Mouse (Mus musculus) R1 (cell line): ENCODE results near the gene Sorbs1.
A peak's percentile ranks its signal among the peaks of the same experiment; 100 is the strongest.

Experiments used
- DNase-seq: peaks from one replicate; pipeline ENCODE4 v3.0.0-alpha.2; 2018; ENCODE audit warnings: low read depth, low spot score

Gene Sorbs1

DNA sequence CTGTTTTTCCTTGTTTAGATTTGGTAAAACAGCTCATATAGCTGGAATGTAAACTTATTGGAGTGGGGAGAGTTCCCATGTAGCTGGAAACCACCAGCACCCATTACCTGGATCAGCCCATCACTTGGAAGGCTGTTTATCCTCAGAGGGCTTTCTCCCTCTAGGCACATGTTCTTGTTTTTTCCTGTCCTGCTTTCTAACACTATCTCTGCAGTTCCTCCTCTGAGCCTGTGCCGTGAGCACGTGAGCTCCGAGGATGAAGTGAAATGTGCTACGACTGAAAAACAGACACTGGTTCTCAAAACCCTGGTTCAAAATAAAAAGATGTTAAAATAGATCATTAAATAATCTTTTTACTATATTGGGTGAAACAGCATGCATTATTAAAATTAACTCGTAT, 211.1 kb downstream of the Sorbs1 start:
- DNase-seq: no peak

- DNase-seq: no peak
Observed at GRCm38 (mm10) chr19:40299983-40300759, 213.4 kb downstream of the Sorbs1 start.

DNA sequence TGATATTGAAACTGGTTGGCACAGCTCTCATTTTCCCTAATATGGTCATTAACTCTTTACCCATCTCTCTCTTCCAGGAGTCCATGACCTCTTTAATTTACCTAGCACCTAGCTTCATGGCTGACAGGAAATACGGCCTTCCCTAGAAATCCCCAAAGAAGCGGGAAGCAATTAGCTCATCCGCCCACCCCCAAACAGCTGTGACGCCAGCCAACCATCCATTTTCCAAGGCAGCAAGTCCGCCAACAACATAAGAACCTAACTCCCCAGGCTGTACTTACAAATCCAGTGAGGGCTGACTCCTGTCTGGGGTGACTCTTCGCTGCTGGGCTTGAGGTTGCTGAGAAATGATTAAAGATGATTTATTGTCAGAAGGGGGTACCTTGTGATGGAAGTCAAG, 214.4 kb downstream of the Sorbs1 start:
- DNase-seq: no peak

GRCm38 (mm10) chr19:40298574-40298973, 215.0 kb downstream of the Sorbs1 start:
- no peak for DNase-seq

DNA sequence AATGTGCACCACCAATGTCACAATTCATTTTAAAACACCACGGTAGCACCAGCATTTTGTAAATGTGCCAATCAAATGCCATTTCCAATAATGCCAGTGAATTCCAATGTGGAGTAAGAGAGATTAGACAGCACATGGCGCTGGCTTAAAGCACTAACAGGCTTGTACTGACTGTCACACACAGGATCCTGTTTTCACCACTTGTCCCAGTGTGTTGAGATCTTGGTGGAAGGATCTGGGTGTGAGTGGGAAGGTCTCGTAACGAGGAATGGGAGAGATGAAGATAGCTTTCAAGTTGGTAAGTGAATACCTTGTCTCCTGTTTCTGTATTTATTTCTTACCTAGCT, 215.8 kb downstream of the Sorbs1 start:
- no peak for DNase-seq

DNA sequence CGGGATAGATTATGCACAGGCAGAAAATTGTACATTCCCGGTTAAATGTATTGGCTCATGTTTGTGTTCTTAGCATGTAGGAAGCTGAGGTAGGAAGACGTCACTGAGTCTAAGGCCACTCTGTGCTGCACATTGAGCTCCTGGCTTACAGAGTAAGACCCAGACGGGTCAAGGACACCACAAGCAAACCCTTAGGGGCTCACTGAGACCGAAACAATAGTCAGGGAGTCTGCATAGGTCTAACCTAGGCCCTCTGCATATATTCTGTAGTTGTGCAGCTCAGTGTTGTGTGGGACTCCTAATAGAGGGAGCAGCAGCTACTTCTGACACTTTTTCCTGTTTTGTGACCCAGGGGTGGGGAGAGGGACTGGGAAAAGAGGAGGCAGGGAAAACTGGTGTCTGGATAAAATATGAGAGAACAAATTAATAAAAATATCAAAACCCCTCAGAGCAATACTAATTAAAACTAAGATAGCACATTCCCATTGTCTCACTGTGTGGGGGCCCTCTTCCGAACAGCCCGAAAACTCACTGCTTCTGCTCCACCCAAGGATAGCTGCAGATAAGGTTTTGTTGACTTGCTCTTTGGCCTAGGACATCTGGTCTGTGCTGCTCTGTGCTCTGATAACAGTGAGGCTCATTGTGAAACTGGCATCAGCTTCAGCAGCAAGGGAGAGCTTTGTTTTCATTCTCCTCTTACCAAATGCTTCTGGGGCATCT, 216.3 kb downstream of the Sorbs1 start:
- DNase-seq: no peak

- no peak for DNase-seq
Observed at GRCm38 (mm10) chr19:40294231-40294630, 219.3 kb downstream of the Sorbs1 start.

- DNase-seq: no peak
Observed at GRCm38 (mm10) chr19:40293791-40294190, 219.8 kb downstream of the Sorbs1 start.

DNA sequence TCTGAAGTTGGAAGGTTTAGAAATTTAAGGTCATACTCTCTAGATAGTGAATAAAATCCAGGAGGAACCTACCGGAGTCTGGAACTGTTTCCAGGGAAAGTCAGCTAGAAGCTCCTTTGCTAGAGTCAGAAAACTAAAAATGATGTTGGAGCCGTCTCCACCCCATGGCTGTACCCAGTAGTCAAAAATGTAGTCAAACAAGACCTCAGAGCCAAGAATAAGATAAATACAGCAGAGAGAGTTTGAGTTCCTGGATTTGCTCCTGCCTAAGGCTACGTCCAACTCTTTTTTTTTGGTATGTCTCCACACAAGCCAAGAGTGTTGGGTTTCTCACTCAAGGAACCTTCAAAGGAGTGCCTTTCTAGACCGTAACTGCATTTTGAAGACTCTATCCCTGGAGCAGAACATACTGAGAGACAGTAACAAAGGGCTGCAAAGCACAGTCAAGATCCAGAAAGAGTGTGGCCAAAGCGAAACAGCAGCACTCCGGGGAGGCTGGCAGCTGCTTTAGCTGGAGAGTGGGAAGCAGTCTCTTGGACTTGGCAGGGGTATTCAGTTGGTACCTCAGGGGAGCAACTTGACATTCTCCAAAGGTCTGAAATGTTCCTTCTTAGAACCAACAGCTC, 223.4 kb downstream of the Sorbs1 start:
- DNase-seq: no peak

DNA sequence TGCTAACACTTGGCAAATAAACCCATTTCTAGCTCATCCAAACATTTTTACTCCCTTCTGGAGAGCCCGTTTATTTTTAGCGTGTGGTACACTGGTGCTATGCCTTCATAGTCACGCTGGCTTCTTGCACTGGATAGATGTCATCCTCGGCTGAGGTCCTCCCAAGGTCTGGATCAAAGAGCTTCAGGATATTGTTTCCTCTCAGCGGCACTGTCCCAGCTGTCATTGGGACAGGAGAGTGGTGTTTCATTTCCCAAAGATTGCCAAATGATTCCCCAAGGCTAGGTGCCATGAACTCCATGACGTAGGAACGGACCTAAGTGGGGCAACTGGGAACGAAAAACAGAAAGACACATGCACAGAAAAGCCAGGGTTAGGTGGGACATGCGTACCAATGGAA, 225.2 kb downstream of the Sorbs1 start:
- DNase-seq: no peak

DNA sequence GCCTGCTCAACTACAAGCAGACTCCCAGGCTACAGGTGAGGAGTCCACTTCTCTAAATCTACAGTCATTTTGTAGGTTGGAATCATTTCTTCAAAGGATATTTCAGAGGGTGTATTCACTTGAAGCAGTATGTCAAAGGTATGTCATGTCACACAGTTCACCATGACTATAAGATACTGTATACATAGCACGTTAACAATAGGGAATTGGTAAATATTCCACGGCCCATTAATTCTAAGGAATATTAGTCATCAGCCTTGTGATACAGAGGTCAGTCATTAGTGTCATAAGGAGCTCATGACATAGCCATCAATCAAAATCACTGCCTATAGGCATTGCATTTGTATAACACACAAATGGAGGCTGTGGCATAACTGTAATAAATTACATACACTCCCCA, 228.9 kb downstream of the Sorbs1 start:
- DNase-seq: no peak

DNA sequence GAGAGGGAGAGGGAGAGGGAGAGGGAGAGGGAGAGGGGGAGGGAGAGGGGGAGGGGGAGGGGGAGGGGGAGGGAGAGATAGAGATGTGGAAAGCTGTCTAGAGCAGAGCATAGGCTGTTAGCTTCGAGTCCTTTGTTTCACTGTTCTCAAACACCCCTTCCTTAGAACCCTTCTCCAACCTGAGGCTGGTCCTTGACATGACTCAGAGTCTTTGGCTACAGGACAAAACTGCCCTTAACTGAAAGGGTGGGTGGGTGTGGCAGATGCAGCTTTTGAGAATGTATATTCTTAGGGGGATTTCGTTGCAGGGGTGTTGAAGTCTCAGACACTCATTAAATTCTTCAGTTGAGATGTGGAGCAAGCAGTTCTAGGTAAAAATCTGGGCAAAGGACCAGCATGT, 230.2 kb downstream of the Sorbs1 start:
- no peak for DNase-seq

- DNase-seq: no peak
Observed at GRCm38 (mm10) chr19:40278372-40279023, 235.1 kb downstream of the Sorbs1 start.

GRCm38 (mm10) chr19:40277494-40277893, 236.1 kb downstream of the Sorbs1 start:
- DNase-seq: no peak

DNA sequence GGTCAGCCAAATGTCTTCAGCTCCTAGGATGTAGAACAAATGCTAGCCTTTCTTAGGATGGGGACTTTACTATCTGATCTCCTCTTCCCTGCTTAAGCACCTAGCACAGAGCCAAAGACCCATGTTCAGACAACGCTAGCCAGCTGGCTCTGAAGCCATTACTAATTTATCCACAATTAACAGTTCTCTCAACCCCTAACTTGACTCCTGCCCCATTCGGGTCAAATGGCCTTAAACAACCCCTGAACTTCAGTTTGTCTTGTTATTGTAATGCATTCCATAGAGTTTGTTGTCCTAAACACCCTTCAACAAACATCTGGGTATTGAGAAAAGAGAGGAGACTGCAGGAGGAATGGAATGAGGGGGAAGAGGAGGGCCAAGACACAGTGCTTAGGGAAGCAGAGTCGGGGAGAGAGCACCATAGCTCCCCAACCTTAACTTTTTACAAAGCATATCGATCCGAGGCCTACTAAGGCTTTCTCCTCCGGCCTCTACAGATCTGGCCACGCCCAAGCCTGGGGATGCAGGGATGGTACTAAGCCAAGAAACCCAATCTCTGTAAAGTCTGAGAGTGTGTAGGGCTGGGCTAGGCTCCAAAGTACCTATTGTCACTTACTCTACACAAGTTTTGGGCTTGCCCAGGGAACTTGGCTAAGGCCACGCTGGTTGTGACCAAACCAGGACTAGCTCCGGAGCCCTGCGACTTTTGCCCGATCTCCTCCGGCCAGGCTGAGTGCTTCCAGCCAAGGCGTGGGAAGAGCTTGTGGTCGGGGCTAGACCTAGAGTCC, 238.0 kb downstream of the Sorbs1 start:
- DNase-seq: peak; percentile 65

GRCm38 (mm10) chr19:40272674-40273073, 240.9 kb downstream of the Sorbs1 start:
- DNase-seq: peak; percentile 96

DNA sequence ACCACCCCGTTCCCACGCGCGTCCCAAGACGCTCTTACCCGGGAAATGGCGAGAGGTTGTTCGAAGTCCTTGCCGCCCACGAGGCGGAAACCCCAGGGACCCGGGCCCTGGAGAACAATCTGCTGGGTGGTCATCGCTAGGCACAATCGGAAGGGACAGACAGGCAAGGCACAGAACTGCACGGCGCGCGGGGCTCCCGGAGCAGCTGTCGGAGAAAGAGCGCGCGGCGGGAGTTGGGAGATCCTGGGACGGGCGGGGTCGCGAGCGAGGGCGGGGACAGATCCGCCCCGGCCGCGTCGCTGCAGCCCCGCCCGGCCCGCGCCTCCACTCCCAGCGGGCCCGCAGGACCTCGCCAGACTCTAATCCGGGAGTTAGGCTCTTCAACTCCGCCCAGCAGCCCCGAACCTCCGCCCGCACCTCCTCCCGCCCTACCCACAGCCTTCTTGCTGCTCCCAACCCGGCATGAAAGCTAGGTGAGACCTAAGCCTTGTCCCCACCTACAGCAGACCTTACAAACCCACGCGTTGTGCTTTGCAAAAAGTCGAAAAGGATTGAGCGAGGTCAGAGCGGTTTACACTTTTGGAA, 242.2 kb downstream of the Sorbs1 start, which contains the start of gene Pdlim1:
TSS of gene Pdlim1 (minus strand) at position 535 of the 585 bp plus-strand sequence.
- DNase-seq: peak; percentile 90

GRCm38 (mm10) chr19:40270351-40271307, 242.9 kb downstream of the Sorbs1 start:
- peak; percentile 79 for DNase-seq

DNA sequence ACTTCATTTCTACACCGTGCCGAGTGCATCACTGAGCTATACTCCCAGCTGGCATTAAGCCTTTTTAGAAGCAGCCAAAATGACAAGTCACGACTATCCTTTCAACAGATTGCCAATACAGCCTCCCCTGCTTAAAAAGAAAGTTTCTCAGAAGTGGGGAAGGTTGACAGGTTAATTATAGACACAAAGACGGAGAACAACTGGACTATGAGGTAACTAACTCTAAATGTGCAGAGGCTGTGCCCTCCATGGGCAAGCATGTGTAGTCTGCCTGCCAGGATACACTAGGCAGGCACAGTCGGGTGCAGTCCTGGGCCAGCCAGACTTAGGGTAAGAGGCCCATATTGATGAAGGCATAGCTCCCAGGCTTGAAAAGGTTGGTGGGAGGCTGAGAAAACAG, 244.1 kb downstream of the Sorbs1 start:
- no peak for DNase-seq

GRCm38 (mm10) chr19:40268493-40268892, 245.1 kb downstream of the Sorbs1 start:
- DNase-seq: no peak
